Mouse (Mus musculus): ENCODE results near the gene Mtf2. TPM values are rescaled to one million over a fixed set of nuclear protein-coding genes. Genes with fewer than 3 reads are reported as not detected.
"Not testable (repeated sequence)": the region's sequence is repeated elsewhere in the genome, so short reads cannot be mapped to it uniquely, and the experiment has no call there.

Mtf2 gene
- total RNA-seq, 2 experiments from 2014 or later = 45.9 to 50.6 TPM

GRCm38 (mm10) chr5:108076241-108076640, 10.8 kb downstream of the Mtf2 start:
- no peak for DNase-seq (ENCODE audit: low spot score in 2 of 2)
- intact Hi-C loops (cut with DNase I) = no loop called here

GRCm38 (mm10) chr5:108076833-108077540, 11.5 kb downstream of the Mtf2 start:
- intact Hi-C loops (cut with DNase I) = no loop called here

GRCm38 (mm10) chr5:108079603-108080002, 14.1 kb downstream of the Mtf2 start:
- DNase-seq (ENCODE audit: low spot score in 2 of 2) = no peak
- intact Hi-C loops (cut with DNase I) = no loop called here

More at GRCm38 (mm10) chr5:108076833-108077540, 11.5 kb downstream of the Mtf2 start:
- no peak for DNase-seq (ENCODE audit: low spot score in 2 of 2)

DNA sequence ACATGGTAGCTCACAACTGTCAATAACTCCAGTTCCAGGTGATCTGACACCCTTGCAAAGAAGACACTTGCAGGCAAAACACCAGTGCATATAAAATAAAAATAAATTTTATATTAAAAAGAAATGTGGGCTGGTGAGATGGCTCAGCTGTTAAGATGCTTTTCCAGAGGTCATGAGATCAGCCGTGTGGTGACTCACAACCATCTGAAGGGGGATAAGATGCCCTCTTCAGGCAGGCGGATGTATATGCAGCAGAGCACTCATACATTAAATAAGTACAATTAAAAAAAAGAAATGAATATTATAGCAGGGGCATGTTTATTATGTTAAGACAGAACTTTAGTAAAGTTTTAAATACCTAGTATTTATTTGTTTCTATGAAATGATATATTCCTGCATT, 16.9 kb downstream of the Mtf2 start:
- no peak for DNase-seq (ENCODE audit: low spot score in 2 of 2)
- intact Hi-C loops (cut with DNase I) = no loop called here

GRCm38 (mm10) chr5:108085440-108085839, 20.0 kb downstream of the Mtf2 start:
- DNase-seq (ENCODE audit: low spot score in 2 of 2) = no peak
- intact Hi-C loops (cut with DNase I) = no loop called here

DNA sequence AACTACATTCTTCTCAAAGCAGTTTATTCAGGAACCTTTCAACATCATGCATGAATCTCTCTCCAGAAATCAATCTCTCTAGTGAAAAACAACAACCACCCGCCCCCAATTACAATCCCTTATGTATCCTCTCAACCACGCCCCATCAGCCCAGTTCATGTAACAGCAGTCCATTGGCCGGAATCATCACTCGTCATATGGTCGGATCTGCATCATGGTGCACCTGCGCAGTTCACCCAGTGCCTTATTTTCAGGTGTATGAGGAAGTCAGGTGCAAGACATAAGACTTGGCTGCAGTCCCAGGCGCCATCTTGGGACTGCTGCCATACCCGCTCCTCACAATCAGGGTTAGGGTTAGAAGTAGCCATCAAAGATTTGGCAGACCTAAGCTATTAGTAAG, 27.3 kb downstream of the Mtf2 start:
- intact Hi-C loops (cut with DNase I); DNase-seq (ENCODE audit: low spot score in 2 of 2): not testable (repeated sequence)

DNA sequence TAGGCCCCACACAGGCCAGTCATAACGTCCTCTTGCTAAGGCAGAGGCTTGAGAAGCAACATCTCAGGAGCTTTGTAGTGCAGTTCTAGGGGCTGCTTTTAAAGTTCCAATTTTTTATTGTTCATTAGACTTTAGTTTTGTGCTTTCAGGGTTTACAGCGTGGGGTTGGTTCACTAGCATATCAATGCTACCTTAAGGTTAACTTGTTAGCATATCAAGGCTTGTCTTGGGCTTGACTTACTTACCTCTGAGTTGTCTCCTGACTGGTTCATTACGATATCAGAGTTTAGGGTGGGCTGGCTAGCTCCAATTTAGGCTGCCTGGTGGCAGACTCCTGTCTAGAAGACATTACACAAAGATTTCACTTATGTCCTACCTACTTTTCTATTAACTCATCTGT, 32.2 kb downstream of the Mtf2 start:
- intact Hi-C loops (cut with DNase I) = no loop called here
- DNase-seq (ENCODE audit: low spot score in 2 of 2) = no peak

- DNase-seq (ENCODE audit: low spot score in 2 of 2) = no peak
- intact Hi-C loops (cut with DNase I) = no loop called here
Observed at GRCm38 (mm10) chr5:108100196-108100595, 34.7 kb downstream of the Mtf2 start.

- intact Hi-C loops (cut with DNase I) = no loop called here
- DNase-seq (ENCODE audit: low spot score in 2 of 2) = no peak
Observed at GRCm38 (mm10) chr5:108104306-108104705, 38.8 kb downstream of the Mtf2 start.

DNA sequence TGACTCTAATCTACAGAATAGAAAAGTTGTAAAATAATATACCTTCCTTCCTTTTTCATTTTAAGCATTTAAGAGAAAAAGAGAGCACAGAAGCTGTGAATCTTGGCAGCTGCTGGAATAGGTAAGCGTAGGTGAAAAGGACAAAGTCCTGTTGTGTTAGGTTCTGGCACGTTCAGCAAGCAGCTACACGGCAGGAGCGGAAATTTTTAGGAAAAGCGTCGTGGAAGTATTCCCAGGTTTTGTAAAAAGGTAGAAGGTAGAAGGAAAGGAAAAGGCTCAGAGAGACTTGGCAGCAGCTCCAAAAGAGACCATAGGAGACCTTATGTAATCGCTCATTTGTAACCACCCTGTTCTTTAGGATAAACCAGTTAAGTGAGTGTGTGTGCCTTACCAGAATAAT, 43.9 kb downstream of the Mtf2 start:
- no peak for DNase-seq (ENCODE audit: low spot score in 2 of 2)
- intact Hi-C loops (cut with DNase I) = no loop called here

- intact Hi-C loops (cut with DNase I) = no loop called here
- no peak for DNase-seq (ENCODE audit: low spot score in 2 of 2)
Observed at GRCm38 (mm10) chr5:108117693-108118092, 52.2 kb downstream of the Mtf2 start.

DNA sequence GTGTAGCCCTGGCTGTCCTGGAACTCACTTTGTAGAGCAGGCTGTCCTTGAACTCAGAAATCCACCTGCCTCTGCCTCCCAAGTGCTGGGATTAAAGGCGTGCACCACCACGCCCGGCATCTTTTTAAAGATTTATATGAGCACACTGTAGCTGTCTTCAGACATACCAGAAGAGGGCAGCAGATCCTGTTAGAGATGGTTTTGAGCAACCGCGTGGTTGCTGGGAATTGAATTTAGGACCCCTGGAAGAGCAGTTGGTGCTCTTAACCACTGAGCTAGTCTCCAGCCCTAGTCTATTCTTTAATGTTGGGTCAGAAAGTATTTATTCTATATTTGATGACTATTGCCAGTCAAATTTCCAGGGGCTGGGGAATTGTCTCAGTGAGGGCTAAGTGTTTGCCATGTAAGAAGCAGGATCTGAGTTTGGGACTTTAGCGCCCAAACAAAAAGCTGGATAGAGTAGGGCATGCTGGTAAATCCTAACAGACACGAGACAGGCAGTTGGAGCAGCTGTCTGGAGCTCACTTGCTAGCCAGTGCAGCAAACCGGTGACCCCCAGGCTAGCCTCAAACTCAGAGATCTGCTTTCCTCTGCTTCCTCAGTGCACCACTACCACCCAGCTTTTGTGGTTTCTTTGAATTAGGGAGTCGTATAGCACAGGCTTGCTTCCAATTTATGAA, 54.9 kb downstream of the Mtf2 start:
- no peak for DNase-seq (ENCODE audit: low spot score in 2 of 2)
- intact Hi-C loops (cut with DNase I) = no loop called here

DNA sequence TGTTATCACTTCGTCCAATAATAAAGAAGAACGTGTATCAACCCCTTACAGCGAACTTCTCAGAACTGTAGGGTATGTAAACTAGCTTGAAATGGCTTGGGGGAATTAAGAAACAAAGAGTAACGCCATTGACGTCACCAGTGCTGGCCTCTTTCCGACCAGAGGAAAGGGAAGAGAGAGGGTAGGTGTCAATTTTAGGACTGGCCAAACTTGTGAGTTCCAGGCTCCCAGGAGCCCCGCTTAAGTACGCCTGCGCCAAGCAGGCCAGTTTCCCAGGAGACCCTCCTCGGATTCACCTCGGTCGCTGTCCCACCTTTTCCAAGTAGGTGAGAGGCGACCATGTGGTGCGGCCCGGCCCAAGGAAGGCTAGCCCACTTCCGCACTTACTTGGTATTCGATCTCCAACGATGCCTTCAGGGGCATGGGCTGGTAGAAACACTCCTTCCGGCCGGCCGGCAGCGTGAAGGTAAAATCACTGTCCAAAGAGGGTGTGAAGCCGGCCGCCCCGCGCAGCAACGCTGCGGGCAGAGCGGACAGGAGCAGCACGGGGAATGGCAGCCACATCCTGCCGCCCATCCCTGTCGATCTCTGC, 66.5 kb downstream of the Mtf2 start:
- peak in 1 of 2 experiments; percentile 15 for DNase-seq (ENCODE audit: low spot score in 2 of 2)
- intact Hi-C loops (cut with DNase I) = loop anchor here (5.0 kb wide), 1 partner anchor 180 kb away; the partner anchor contains the start of gene Pigg

GRCm38 (mm10) chr5:108132441-108133243, 67.2 kb downstream of the Mtf2 start, which contains the start of the genes Tmed5 and Ccdc18:
Gene Tmed5, minus strand, starts transcription at chr5:108132620.
Gene Ccdc18, plus strand, starts transcription at chr5:108132875.
- intact Hi-C loops (cut with DNase I) = loop anchor here (5.0 kb wide), 1 partner anchor 180 kb away; the partner anchor contains the start of gene Pigg
- DNase-seq (ENCODE audit: low spot score in 2 of 2) = peak; percentile 96 to 97

- intact Hi-C loops (cut with DNase I) = no loop called here
Observed at GRCm38 (mm10) chr5:108152592-108152991, 87.1 kb downstream of the Mtf2 start.

More at GRCm38 (mm10) chr5:108152592-108152991, 87.1 kb downstream of the Mtf2 start:
- DNase-seq (ENCODE audit: low spot score in 2 of 2) = no peak

Other genes starting within 250 kb of the Mtf2 start
- not detected for gene Ube2d2b, start 235.6 kb upstream of the Mtf2 start, total RNA-seq (2021)
- gene Evi5, start 190.6 kb upstream of the Mtf2 start, total RNA-seq (2021) = 10 to 100 TPM; 65.6 to 73.0 TPM
- 10 to 100 TPM; 82.2 to 89.6 TPM for gene Rpl5, start 165.2 kb upstream of the Mtf2 start, total RNA-seq (2021)
- gene Fam69a, start 78.6 kb upstream of the Mtf2 start, total RNA-seq (2021) = 10 to 100 TPM; 42.3 to 47.3 TPM
- gene Tmed5, start 66.9 kb downstream of the Mtf2 start, total RNA-seq (2021) = 10 to 100 TPM; 20.2 to 22.1 TPM
- gene Ccdc18, start 67.2 kb downstream of the Mtf2 start, total RNA-seq (2021) = under 1 TPM; 0.61 to 0.90 TPM
- 10 to 100 TPM; 38.5 to 39.7 TPM for gene Dr1, start 203.2 kb downstream of the Mtf2 start, total RNA-seq (2021)
- 10 to 100 TPM; 10.5 to 10.7 TPM for gene Pigg, start 246.9 kb downstream of the Mtf2 start, total RNA-seq (2021)